Mouse (Mus musculus) C2C12 (cell line): ENCODE measurements at regions not wholly inside any gene's neighbourhood (a gene's known extent, or its start where the extent isn't known, plus 50 kb on each side); places are given as distances from the start of the nearest gene placed in this dataset.
A peak's percentile ranks its signal among the peaks of the same experiment; 100 is the strongest.

Experiments used
- CEBPB ChIP-seq: IDR thresholded peaks from one replicate; pipeline ENCODE4 v1.6.1; 2011; ENCODE audit warnings: low read depth, mild to moderate bottlenecking, control low read depth, moderate library complexity
- CTCF ChIP-seq: IDR thresholded peaks from one replicate; pipeline ENCODE4 v1.5.1; 2011; ENCODE audit not compliant: control insufficient read depth, insufficient read depth, insufficient read length
- MAX ChIP-seq: IDR thresholded peaks from one replicate; pipeline ENCODE4 v1.6.1; 2011; ENCODE audit warnings: mild to moderate bottlenecking, control low read depth
- MYOD1 ChIP-seq: IDR thresholded peaks from one replicate; pipeline ENCODE4 v1.6.1; 2011; ENCODE audit warnings: low read depth; ENCODE audit not compliant: control insufficient read depth, insufficient read length
- USF1 ChIP-seq: IDR thresholded peaks from one replicate; pipeline ENCODE4 v1.6.1; 2011; ENCODE audit warnings: low read depth, mild to moderate bottlenecking, control low read depth, moderate library complexity

DNA sequence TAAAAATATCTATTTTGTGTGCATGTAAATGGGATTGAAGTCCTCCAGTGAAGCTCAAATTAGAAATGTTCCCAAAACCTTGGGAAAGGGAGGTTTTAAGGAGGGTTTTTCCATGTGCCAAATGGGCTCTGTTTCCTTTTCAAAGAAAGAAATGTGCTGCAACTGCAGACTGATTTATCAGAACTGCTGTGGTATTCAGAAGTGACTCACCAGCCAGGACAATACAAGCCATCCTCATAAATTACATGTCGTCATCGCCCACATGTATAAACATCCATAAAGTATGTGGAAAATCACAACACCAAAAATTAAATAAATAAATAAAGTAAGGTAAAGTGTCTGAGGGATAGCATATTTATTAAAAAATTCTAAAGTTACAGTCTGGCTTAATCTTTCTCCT is 202.7 kb upstream of the Flrt2 start:
- peak; percentile 64 for TF ChIP-seq CEBPB
- no peak for TF ChIP-seq CTCF
- TF ChIP-seq MYOD1, result peak; percentile 41
- peak; percentile 78 for TF ChIP-seq MAX
- TF ChIP-seq USF1, result no peak
